Mouse (Mus musculus) inflammation-experienced regulatory T-cells, adult 6 months (primary cell): ENCODE results near the gene Slc41a1. TPM values are rescaled to one million over a fixed set of nuclear protein-coding genes. Genes with fewer than 3 reads are reported as not detected.

Experiments
- ATAC-seq: one replicate; pipeline ENCODE4 v1.8.0; 2017
- polyA plus RNA-seq, 3 experiments: library from polyadenylated mRNA; unstranded; fragments of 100-300 nt; shearing (Covaris generic); gene quantifications; one replicate each; pipeline ENCODE4 v1.2.1; 2017

Gene Slc41a1
- polyA plus RNA-seq, 3 experiments from 2014 or later = 14.0 to 24.6 (median 17.6) TPM

GRCm38 (mm10) chr1:131828297-131829126, 1.2 kb downstream of the Slc41a1 start:
- peak; percentile 14 for ATAC-seq

GRCm38 (mm10) chr1:131829279-131829678, 2.0 kb downstream of the Slc41a1 start:
- ATAC-seq = no peak

- ATAC-seq = no peak
Observed at GRCm38 (mm10) chr1:131830561-131830960, 3.3 kb downstream of the Slc41a1 start.

GRCm38 (mm10) chr1:131830971-131831641, 3.8 kb downstream of the Slc41a1 start:
- no peak for ATAC-seq

GRCm38 (mm10) chr1:131837035-131837434, 9.7 kb downstream of the Slc41a1 start:
- ATAC-seq = peak; percentile 21

GRCm38 (mm10) chr1:131838542-131838941, 11.2 kb downstream of the Slc41a1 start:
- no peak for ATAC-seq

GRCm38 (mm10) chr1:131839279-131839678, 12.0 kb downstream of the Slc41a1 start:
- ATAC-seq = no peak

- no peak for ATAC-seq
Observed at GRCm38 (mm10) chr1:131842221-131842620, 14.9 kb downstream of the Slc41a1 start.

GRCm38 (mm10) chr1:131843758-131844157, 16.5 kb downstream of the Slc41a1 start:
- ATAC-seq = no peak

GRCm38 (mm10) chr1:131844883-131845282, 17.6 kb downstream of the Slc41a1 start:
- ATAC-seq = no peak

DNA sequence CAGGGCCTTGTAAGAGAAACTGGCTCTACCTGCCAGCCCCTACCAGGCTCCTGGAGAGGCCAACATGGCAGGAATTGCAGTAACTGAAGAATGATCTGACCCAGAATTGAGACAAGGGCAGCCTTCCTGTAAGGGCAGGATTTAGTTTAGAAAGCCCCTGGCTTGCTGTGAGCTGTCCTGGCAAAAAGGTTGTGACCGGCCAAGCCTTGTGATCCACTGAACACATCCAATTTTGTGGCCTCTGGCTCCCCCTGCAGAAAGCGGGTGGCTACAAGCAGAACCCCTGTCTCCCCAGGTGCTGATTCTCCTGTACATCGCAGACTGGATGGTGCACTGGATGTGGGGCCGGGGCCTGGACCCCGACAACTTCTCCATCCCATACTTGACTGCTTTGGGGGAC, 19.0 kb downstream of the Slc41a1 start:
- ATAC-seq = no peak

DNA sequence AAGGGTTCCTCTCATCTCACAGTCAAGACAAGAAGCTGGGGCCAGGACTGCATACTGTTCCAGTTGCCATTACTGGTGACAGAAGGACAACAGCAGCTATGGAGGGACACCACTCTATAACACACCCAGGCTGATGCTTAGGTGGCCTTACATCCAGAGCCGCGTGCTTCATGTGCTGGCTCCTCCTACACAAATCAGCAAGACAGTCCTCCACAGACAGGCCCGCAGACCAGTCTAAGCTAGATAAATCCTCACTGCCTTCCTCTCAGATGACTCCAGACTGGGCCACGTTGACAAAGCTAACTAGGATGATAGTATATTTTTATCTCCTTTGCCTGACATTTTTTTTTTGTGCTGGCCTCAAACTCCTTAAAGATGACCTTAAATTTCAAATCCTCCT, 34.5 kb downstream of the Slc41a1 start:
- ATAC-seq = no peak

- ATAC-seq = no peak
Observed at GRCm38 (mm10) chr1:131865596-131865995, 38.3 kb downstream of the Slc41a1 start.

GRCm38 (mm10) chr1:131866304-131866999, 39.2 kb downstream of the Slc41a1 start:
- no peak for ATAC-seq

DNA sequence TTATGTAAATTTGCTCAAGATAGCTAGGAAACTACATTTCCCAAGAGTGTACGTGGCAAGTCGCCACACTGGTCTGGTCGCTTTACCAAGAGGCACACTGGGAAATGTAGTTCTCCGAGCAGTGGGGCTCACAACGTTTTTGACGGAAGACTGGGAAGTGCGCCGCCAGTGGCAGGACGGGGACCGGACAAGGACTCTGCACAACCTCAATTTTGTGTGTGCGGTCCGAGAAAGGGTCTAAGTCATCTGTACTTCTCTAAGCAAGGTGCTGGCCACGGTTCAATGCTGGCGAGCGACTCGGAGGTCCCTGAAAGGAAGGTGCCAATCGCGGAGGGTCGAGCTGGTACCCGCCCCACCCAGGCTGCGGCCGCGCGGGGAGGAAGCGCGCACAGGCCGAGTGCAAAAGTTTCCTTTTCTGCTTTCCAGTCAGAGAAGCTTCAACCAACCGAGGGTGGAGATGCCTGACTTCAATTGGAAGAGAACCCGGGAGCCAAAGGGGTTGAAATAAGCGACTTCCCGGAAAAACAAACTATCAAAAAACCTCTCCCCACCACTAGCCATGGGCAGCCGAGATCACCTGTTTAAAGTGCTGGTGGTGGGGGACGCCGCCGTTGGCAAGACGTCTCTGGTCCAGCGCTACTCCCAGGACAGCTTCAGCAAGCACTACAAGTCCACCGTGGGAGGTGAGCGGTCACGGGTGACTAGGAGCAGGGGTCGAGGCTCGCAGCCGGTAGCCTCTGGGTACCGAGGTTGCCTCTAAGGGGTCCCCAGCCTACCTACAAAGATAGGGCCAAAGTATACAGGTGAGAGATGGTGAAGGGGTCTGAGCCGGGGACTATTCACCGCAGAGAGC, 40.0 kb downstream of the Slc41a1 start, which contains the start of gene Rab29:
TSS of gene Rab29 (plus strand) at position 132 of the 853 bp plus-strand sequence.
- peak; percentile 99 for ATAC-seq

GRCm38 (mm10) chr1:131867946-131868290, 40.6 kb downstream of the Slc41a1 start:
- no peak for ATAC-seq

DNA sequence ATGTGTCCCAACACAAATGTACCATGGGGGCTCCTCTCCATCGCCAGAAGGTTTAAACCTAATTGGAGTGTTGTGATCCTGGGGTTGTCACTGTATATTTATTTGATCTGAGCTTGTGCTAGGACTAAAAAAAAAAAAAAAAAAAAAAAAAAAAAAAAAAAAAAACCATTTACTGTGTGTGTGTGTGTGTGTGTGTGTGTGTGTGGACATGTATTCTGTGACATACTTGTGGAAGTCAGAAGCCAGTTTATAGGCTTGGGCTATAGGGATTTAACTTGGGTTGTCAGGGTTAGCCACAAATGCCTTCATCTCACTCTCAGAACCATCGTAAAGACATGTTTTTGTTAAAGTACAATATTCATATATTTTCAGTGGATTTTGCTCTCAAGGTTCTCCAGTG, 42.3 kb downstream of the Slc41a1 start:
- no peak for ATAC-seq

- no peak for ATAC-seq
Observed at GRCm38 (mm10) chr1:131872856-131873255, 45.6 kb downstream of the Slc41a1 start.

GRCm38 (mm10) chr1:131879816-131880215, 52.5 kb downstream of the Slc41a1 start:
- no peak for ATAC-seq

- ATAC-seq = no peak
Observed at GRCm38 (mm10) chr1:131882787-131883186, 55.5 kb downstream of the Slc41a1 start.

DNA sequence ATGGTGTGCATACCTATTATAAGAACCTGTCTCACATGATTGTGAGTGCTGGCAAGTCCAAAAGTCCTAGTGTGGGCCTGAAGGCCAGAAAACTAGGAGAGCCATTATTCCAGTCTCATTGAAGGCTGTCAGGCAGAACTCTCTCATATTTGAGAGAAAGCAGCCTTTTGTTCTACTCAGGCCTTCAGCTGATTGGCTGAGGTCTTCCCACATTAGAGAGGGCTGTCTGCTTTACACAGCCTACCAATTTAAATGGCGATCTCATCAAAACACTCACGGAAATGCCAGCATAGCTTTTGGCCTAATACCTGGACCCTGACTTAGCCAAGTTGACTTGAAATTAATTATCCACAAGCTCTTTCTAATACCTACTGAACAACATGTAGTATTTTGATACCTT, 58.9 kb downstream of the Slc41a1 start:
- no peak for ATAC-seq

DNA sequence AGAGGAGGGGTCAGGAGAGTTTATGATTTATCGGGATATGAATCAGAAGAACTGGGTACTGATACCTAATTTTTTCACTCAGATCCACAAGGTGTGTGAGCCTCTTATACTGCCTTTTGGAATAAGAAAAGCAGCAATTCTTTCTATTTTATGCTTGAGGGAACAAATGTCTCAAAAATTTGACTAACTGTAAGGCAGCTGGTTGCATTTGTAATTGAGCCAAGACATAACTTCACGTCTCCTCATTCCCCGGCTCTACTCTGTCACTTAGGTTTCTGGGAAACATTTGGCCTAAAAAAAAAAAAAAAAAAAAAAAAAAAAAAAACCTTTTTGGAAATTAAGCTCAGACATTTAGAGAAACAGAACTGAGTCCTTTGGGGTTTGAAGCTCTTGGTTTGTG, 59.3 kb downstream of the Slc41a1 start:
- no peak for ATAC-seq
